Mouse (Mus musculus): ENCODE measurements around the gene Shank2. TPM values are rescaled to one million over a fixed set of nuclear protein-coding genes. Genes with fewer than 3 reads are reported as not detected.

Gene Shank2
- polyA plus RNA-seq, 1 experiment from 2014 or later = 0.69 TPM

GRCm38 (mm10) chr7:144449637-144450570 lies 448.2 kb downstream of the Shank2 start:
- Histone ChIP-seq H3K9ac (ENCODE audit: low read length) (no peak overlapping the region), H3K27me3 (ENCODE audit: control insufficient read depth, insufficient read depth, low read length) (no peaks in the 10 kb centered on the region), H3K9me3 (ENCODE audit: control insufficient read depth, low read length) (no peaks in the 10 kb centered on the region), H3K4me2 (replicated peaks; ENCODE audit: low read depth) (no peak overlapping the region), H3K36me3 (ENCODE audit: control insufficient read depth, insufficient read depth, low read length) (peaks cover 49% of the 10 kb centered on the region), H3K4me1 (replicated peaks; ENCODE audit: control insufficient read depth, insufficient read depth) (no peaks in the 10 kb centered on the region), H3K4me3 (ENCODE audit: low read depth, low read length) (no peak overlapping the region), H3K27ac (replicated peaks) (no peak overlapping the region)
- ATAC-seq (ENCODE audit: low FRiP score, low TSS enrichment) (0 out of 2 replicates have a peak, but pooled peaks have one; percentile 13), DNase-seq (ENCODE audit: low spot score) (peak; percentile 36)
- no peak for TF ChIP-seq EP300 (optimal IDR thresholded peaks at IDR 0.05)
- no peak for TF ChIP-seq CTCF (IDR thresholded peaks at IDR 0.05; ENCODE audit: low read depth)
- 82% methylated on average over 13 of the region's 13 CpGs for WGBS

GRCm38 (mm10) chr7:144450661-144451060 lies 448.9 kb downstream of the Shank2 start:
- Histone ChIP-seq H3K9me3 (ENCODE audit: control insufficient read depth, low read length) (no peaks in the 10 kb centered on the region), H3K27me3 (ENCODE audit: control insufficient read depth, insufficient read depth, low read length) (no peaks in the 10 kb centered on the region), H3K4me1 (replicated peaks; ENCODE audit: control insufficient read depth, insufficient read depth) (no peaks in the 10 kb centered on the region), H3K36me3 (ENCODE audit: control insufficient read depth, insufficient read depth, low read length) (peaks cover 49% of the 10 kb centered on the region), H3K4me3 (ENCODE audit: low read depth, low read length) (no peak overlapping the region), H3K4me2 (replicated peaks; ENCODE audit: low read depth) (no peak overlapping the region), H3K27ac (replicated peaks) (no peak overlapping the region), H3K9ac (ENCODE audit: low read length) (no peak overlapping the region)
- ATAC-seq (ENCODE audit: low FRiP score, low TSS enrichment) (no peak), DNase-seq (ENCODE audit: low spot score) (no peak)
- no peak for TF ChIP-seq EP300 (optimal IDR thresholded peaks at IDR 0.05)
- TF ChIP-seq CTCF (IDR thresholded peaks at IDR 0.05; ENCODE audit: low read depth) = no peak
- 85% methylated on average over 9 of the region's 9 CpGs for WGBS

GRCm38 (mm10) chr7:144458881-144459280 lies 457.2 kb downstream of the Shank2 start:
- 80% methylated on average over 1 of the region's 1 CpGs for WGBS
- Histone ChIP-seq H3K4me2 (replicated peaks; ENCODE audit: low read depth) (no peak overlapping the region), H3K9me3 (ENCODE audit: control insufficient read depth, low read length) (no peaks in the 10 kb centered on the region), H3K27me3 (ENCODE audit: control insufficient read depth, insufficient read depth, low read length) (no peaks in the 10 kb centered on the region), H3K4me3 (ENCODE audit: low read depth, low read length) (no peak overlapping the region), H3K9ac (ENCODE audit: low read length) (no peak overlapping the region), H3K27ac (replicated peaks) (no peak overlapping the region), H3K4me1 (replicated peaks; ENCODE audit: control insufficient read depth, insufficient read depth) (no peaks in the 10 kb centered on the region), H3K36me3 (ENCODE audit: control insufficient read depth, insufficient read depth, low read length) (peaks cover 73% of the 10 kb centered on the region)
- DNase-seq (ENCODE audit: low spot score) (no peak), ATAC-seq (ENCODE audit: low FRiP score, low TSS enrichment) (no peak)
- TF ChIP-seq EP300 (optimal IDR thresholded peaks at IDR 0.05) = no peak

- ATAC-seq (ENCODE audit: low FRiP score, low TSS enrichment) (no peak), DNase-seq (ENCODE audit: low spot score) (no peak)
- WGBS = 87% methylated on average over 6 of the region's 6 CpGs
- Histone ChIP-seq H3K27me3 (ENCODE audit: control insufficient read depth, insufficient read depth, low read length) (no peaks in the 10 kb centered on the region), H3K4me3 (ENCODE audit: low read depth, low read length) (no peak overlapping the region), H3K9me3 (ENCODE audit: control insufficient read depth, low read length) (no peaks in the 10 kb centered on the region), H3K4me2 (replicated peaks; ENCODE audit: low read depth) (no peak overlapping the region), H3K27ac (replicated peaks) (no peak overlapping the region), H3K9ac (ENCODE audit: low read length) (no peak overlapping the region), H3K4me1 (replicated peaks; ENCODE audit: control insufficient read depth, insufficient read depth) (no peaks in the 10 kb centered on the region), H3K36me3 (ENCODE audit: control insufficient read depth, insufficient read depth, low read length) (peaks cover 65% of the 10 kb centered on the region)
- TF ChIP-seq CTCF (IDR thresholded peaks at IDR 0.05; ENCODE audit: low read depth) (no peak), EP300 (optimal IDR thresholded peaks at IDR 0.05) (no peak)
Measured at GRCm38 (mm10) chr7:144461246-144461902, 459.6 kb downstream of the Shank2 start.

- no peak for DNase-seq (ENCODE audit: low spot score)
- no peaks in the 10 kb centered on the region for H3K4me1 ChIP-seq (replicated peaks; ENCODE audit: control insufficient read depth, insufficient read depth)
- no peak overlapping the region for H3K4me3 ChIP-seq (ENCODE audit: low read depth, low read length)
- no peaks in the 10 kb centered on the region for H3K27me3 ChIP-seq (ENCODE audit: control insufficient read depth, insufficient read depth, low read length)
- no peak overlapping the region for H3K9ac ChIP-seq (ENCODE audit: low read length)
- no peak overlapping the region for H3K27ac ChIP-seq (replicated peaks)
- peaks cover 54% of the 10 kb centered on the region for H3K36me3 ChIP-seq (ENCODE audit: control insufficient read depth, insufficient read depth, low read length)
- TF ChIP-seq CTCF (IDR thresholded peaks at IDR 0.05; ENCODE audit: low read depth) = no peak
- no peak for TF ChIP-seq EP300 (optimal IDR thresholded peaks at IDR 0.05)
- H3K9me3 ChIP-seq (ENCODE audit: control insufficient read depth, low read length) = no peaks in the 10 kb centered on the region
- 80% methylated on average over 7 of the region's 7 CpGs for WGBS
- no peak overlapping the region for H3K4me2 ChIP-seq (replicated peaks; ENCODE audit: low read depth)
- no peak for ATAC-seq (ENCODE audit: low FRiP score, low TSS enrichment)
Measured at GRCm38 (mm10) chr7:144462577-144462976, 460.8 kb downstream of the Shank2 start.

- Histone ChIP-seq H3K4me3 (ENCODE audit: low read depth, low read length) (no peak overlapping the region), H3K27ac (replicated peaks) (peak overlapping the region; percentile 98), H3K9me3 (ENCODE audit: control insufficient read depth, low read length) (no peaks in the 10 kb centered on the region), H3K36me3 (ENCODE audit: control insufficient read depth, insufficient read depth, low read length) (peaks cover 8% of the 10 kb centered on the region; the same call in 1 of the 2 replicates), H3K4me2 (replicated peaks; ENCODE audit: low read depth) (peak overlapping the region; percentile 77; the same call in 1 of the 2 replicates), H3K9ac (ENCODE audit: low read length) (no peak overlapping the region), H3K4me1 (replicated peaks; ENCODE audit: control insufficient read depth, insufficient read depth) (no peaks in the 10 kb centered on the region), H3K27me3 (ENCODE audit: control insufficient read depth, insufficient read depth, low read length) (no peaks in the 10 kb centered on the region)
- TF ChIP-seq CTCF (IDR thresholded peaks at IDR 0.05; ENCODE audit: low read depth) = no peak
- WGBS = 77% methylated on average over 5 of the region's 5 CpGs
- ATAC-seq (ENCODE audit: low FRiP score, low TSS enrichment) = no peak
- DNase-seq (ENCODE audit: low spot score) = no peak
Measured at GRCm38 (mm10) chr7:144468741-144469140, 467.0 kb downstream of the Shank2 start.
